Mouse (Mus musculus): ENCODE results near the gene Kcnh1.

- no peak for TF ChIP-seq CTCF (IDR thresholded peaks at IDR 0.05; ENCODE audit: low read depth)
- TF ChIP-seq EP300 (IDR thresholded peaks at IDR 0.05; ENCODE audit: low read depth), result no peak
Measured at GRCm38 (mm10) chr1:192473134-192473533, 282.6 kb downstream of the Kcnh1 start.

All from heart, postnatal 0 days (tissue).